Mouse (Mus musculus): ENCODE data around the gene Htr1f.

The Htr1f gene

GRCm38 (mm10) chr16:64899084-64899483 lies 206.6 kb downstream of the Htr1f start:
- DNase-seq (ENCODE audit: low read depth, low spot score), result peak; percentile 78
- no peaks in the 10 kb centered on the region for H3K36me3 ChIP-seq (ENCODE audit: control insufficient read depth, insufficient read depth, low read length, poor library complexity, severe bottlenecking)

GRCm38 (mm10) chr16:64889496-64889895 lies 216.2 kb downstream of the Htr1f start:
- Histone ChIP-seq H3K36me3 (ENCODE audit: control insufficient read depth, insufficient read depth, low read length, poor library complexity, severe bottlenecking) (no peaks in the 10 kb centered on the region), H3K27me3 (ENCODE audit: control insufficient read depth, insufficient read depth, low read length, poor library complexity, severe bottlenecking) (no peaks in the 10 kb centered on the region)
- no peak for DNase-seq (ENCODE audit: low read depth, low spot score)

More at GRCm38 (mm10) chr16:64899084-64899483, 206.6 kb downstream of the Htr1f start:
- no peaks in the 10 kb centered on the region for H3K27me3 ChIP-seq (ENCODE audit: control insufficient read depth, insufficient read depth, low read length, poor library complexity, severe bottlenecking)

- no peak for DNase-seq (ENCODE audit: low read depth, low spot score)
- Histone ChIP-seq H3K27me3 (ENCODE audit: control insufficient read depth, insufficient read depth, low read length, poor library complexity, severe bottlenecking) (no peaks in the 10 kb centered on the region), H3K36me3 (ENCODE audit: control insufficient read depth, insufficient read depth, low read length, poor library complexity, severe bottlenecking) (no peaks in the 10 kb centered on the region)
Measured at GRCm38 (mm10) chr16:64885547-64885946, 220.1 kb downstream of the Htr1f start.

GRCm38 (mm10) chr16:64885142-64885541 lies 220.5 kb downstream of the Htr1f start:
- H3K36me3 ChIP-seq (ENCODE audit: control insufficient read depth, insufficient read depth, low read length, poor library complexity, severe bottlenecking), result no peaks in the 10 kb centered on the region
- no peak for DNase-seq (ENCODE audit: low read depth, low spot score)

GRCm38 (mm10) chr16:64884420-64884838 lies 221.2 kb downstream of the Htr1f start:
- Histone ChIP-seq H3K36me3 (ENCODE audit: control insufficient read depth, insufficient read depth, low read length, poor library complexity, severe bottlenecking) (no peaks in the 10 kb centered on the region), H3K27me3 (ENCODE audit: control insufficient read depth, insufficient read depth, low read length, poor library complexity, severe bottlenecking) (no peaks in the 10 kb centered on the region)
- DNase-seq (ENCODE audit: low read depth, low spot score), result no peak

More at GRCm38 (mm10) chr16:64885142-64885541, 220.5 kb downstream of the Htr1f start:
- no peaks in the 10 kb centered on the region for H3K27me3 ChIP-seq (ENCODE audit: control insufficient read depth, insufficient read depth, low read length, poor library complexity, severe bottlenecking)

- H3K36me3 ChIP-seq (ENCODE audit: control insufficient read depth, insufficient read depth, low read length, poor library complexity, severe bottlenecking), result no peaks in the 10 kb centered on the region
- peak; percentile 62 for DNase-seq (ENCODE audit: low read depth, low spot score)
- H3K27me3 ChIP-seq (ENCODE audit: control insufficient read depth, insufficient read depth, low read length, poor library complexity, severe bottlenecking), result no peaks in the 10 kb centered on the region
Measured at GRCm38 (mm10) chr16:64883896-64884295, 221.8 kb downstream of the Htr1f start.

GRCm38 (mm10) chr16:64881442-64881841 lies 224.2 kb downstream of the Htr1f start:
- no peak for DNase-seq (ENCODE audit: low read depth, low spot score)

GRCm38 (mm10) chr16:64880986-64881385 lies 224.7 kb downstream of the Htr1f start:
- DNase-seq (ENCODE audit: low read depth, low spot score), result no peak

More at GRCm38 (mm10) chr16:64881442-64881841, 224.2 kb downstream of the Htr1f start:
- Histone ChIP-seq H3K36me3 (ENCODE audit: control insufficient read depth, insufficient read depth, low read length, poor library complexity, severe bottlenecking) (no peaks in the 10 kb centered on the region), H3K27me3 (ENCODE audit: control insufficient read depth, insufficient read depth, low read length, poor library complexity, severe bottlenecking) (no peaks in the 10 kb centered on the region)

GRCm38 (mm10) chr16:64879735-64880134 lies 225.9 kb downstream of the Htr1f start:
- DNase-seq (ENCODE audit: low read depth, low spot score), result no peak
- Histone ChIP-seq H3K27me3 (ENCODE audit: control insufficient read depth, insufficient read depth, low read length, poor library complexity, severe bottlenecking) (no peaks in the 10 kb centered on the region), H3K36me3 (ENCODE audit: control insufficient read depth, insufficient read depth, low read length, poor library complexity, severe bottlenecking) (no peaks in the 10 kb centered on the region)

More at GRCm38 (mm10) chr16:64880986-64881385, 224.7 kb downstream of the Htr1f start:
- no peaks in the 10 kb centered on the region for H3K27me3 ChIP-seq (ENCODE audit: control insufficient read depth, insufficient read depth, low read length, poor library complexity, severe bottlenecking)
- no peaks in the 10 kb centered on the region for H3K36me3 ChIP-seq (ENCODE audit: control insufficient read depth, insufficient read depth, low read length, poor library complexity, severe bottlenecking)

GRCm38 (mm10) chr16:64878611-64879132 lies 227.0 kb downstream of the Htr1f start:
- H3K27me3 ChIP-seq (ENCODE audit: control insufficient read depth, insufficient read depth, low read length, poor library complexity, severe bottlenecking), result no peaks in the 10 kb centered on the region
- H3K36me3 ChIP-seq (ENCODE audit: control insufficient read depth, insufficient read depth, low read length, poor library complexity, severe bottlenecking), result no peaks in the 10 kb centered on the region
- DNase-seq (ENCODE audit: low read depth, low spot score), result no peak

- H3K27me3 ChIP-seq (ENCODE audit: control insufficient read depth, insufficient read depth, low read length, poor library complexity, severe bottlenecking), result no peaks in the 10 kb centered on the region
- no peak for DNase-seq (ENCODE audit: low read depth, low spot score)
- no peaks in the 10 kb centered on the region for H3K36me3 ChIP-seq (ENCODE audit: control insufficient read depth, insufficient read depth, low read length, poor library complexity, severe bottlenecking)
Measured at GRCm38 (mm10) chr16:64877314-64877713, 228.3 kb downstream of the Htr1f start.

GRCm38 (mm10) chr16:64876631-64877265 lies 228.9 kb downstream of the Htr1f start:
- DNase-seq (ENCODE audit: low read depth, low spot score), result peak; percentile 40
- H3K27me3 ChIP-seq (ENCODE audit: control insufficient read depth, insufficient read depth, low read length, poor library complexity, severe bottlenecking), result no peaks in the 10 kb centered on the region
- H3K36me3 ChIP-seq (ENCODE audit: control insufficient read depth, insufficient read depth, low read length, poor library complexity, severe bottlenecking), result no peaks in the 10 kb centered on the region

- no peak for DNase-seq (ENCODE audit: low read depth, low spot score)
- Histone ChIP-seq H3K36me3 (ENCODE audit: control insufficient read depth, insufficient read depth, low read length, poor library complexity, severe bottlenecking) (no peaks in the 10 kb centered on the region), H3K27me3 (ENCODE audit: control insufficient read depth, insufficient read depth, low read length, poor library complexity, severe bottlenecking) (no peaks in the 10 kb centered on the region)
Measured at GRCm38 (mm10) chr16:64875822-64876221, 229.8 kb downstream of the Htr1f start.

GRCm38 (mm10) chr16:64875384-64875783 lies 230.3 kb downstream of the Htr1f start:
- Histone ChIP-seq H3K27me3 (ENCODE audit: control insufficient read depth, insufficient read depth, low read length, poor library complexity, severe bottlenecking) (no peaks in the 10 kb centered on the region), H3K36me3 (ENCODE audit: control insufficient read depth, insufficient read depth, low read length, poor library complexity, severe bottlenecking) (no peaks in the 10 kb centered on the region)
- DNase-seq (ENCODE audit: low read depth, low spot score), result no peak

Measured in splenic B cell, adult 2 months (primary cell).